Mouse (Mus musculus) ES-E14 (cell line): Measurements from ENCODE around the gene Smok2b. TPM values are rescaled to one million over a fixed set of nuclear protein-coding genes. Genes with fewer than 3 reads are reported as not detected.
"Not testable (repeated sequence)": the region's sequence is repeated elsewhere in the genome, so short reads cannot be mapped to it uniquely, and the experiment has no call there.

Experiments used
- DNase-seq: peaks from one replicate; pipeline ENCODE4 v3.0.0-alpha.2; 2013; ENCODE audit warnings: low read depth, low spot score
- H3K27ac ChIP-seq: 2 replicates; pipeline ENCODE4 v1.5.1; 2012; ENCODE audit warnings: low read depth, mild to moderate bottlenecking, low read length, moderate library complexity, mixed read lengths; ENCODE audit not compliant: poor library complexity, insufficient read depth, severe bottlenecking
- H3K36me3 ChIP-seq: 2 replicates; pipeline ENCODE4 v1.6.1; 2012; ENCODE audit warnings: mild to moderate bottlenecking, low read length, moderate library complexity, mixed read lengths; ENCODE audit not compliant: control insufficient read depth, poor library complexity, insufficient read depth, severe bottlenecking
- H3K4me1 ChIP-seq, 2 experiments: fragments of 150-350 bp in 1 of 2; sonication (generic) in 1 of 2; 2 replicates each; pipeline ENCODE4 v1.6.1; 2012; ENCODE audit warnings: low read length in 2 of 2, mild to moderate bottlenecking in 1 of 2, mixed read lengths in 1 of 2; ENCODE audit not compliant: control insufficient read depth in 2 of 2, insufficient read depth in 2 of 2, poor library complexity in 1 of 2
- H3K4me3 ChIP-seq, 2 experiments: fragments of 150-350 bp in 1 of 2; sonication (generic) in 1 of 2; 2 replicates each; pipeline ENCODE4 v1.5.1; 2012; ENCODE audit warnings: low read length in 2 of 2, low read depth in 1 of 2, mild to moderate bottlenecking in 1 of 2, mixed read lengths in 1 of 2; ENCODE audit not compliant: insufficient read depth in 1 of 2, poor library complexity in 1 of 2, severe bottlenecking in 1 of 2
- H3K9ac ChIP-seq: 2 replicates; pipeline ENCODE4 v1.6.1; 2012; ENCODE audit warnings: low read depth, mild to moderate bottlenecking, low read length, mixed read lengths; ENCODE audit not compliant: poor library complexity, insufficient read depth, severe bottlenecking
- H3K9me3 ChIP-seq: fragments of 150-350 bp; sonication (generic); 2 replicates; pipeline ENCODE4 v1.6.1; 2012; ENCODE audit warnings: low read depth, mild to moderate bottlenecking, low read length; ENCODE audit not compliant: control insufficient read depth, insufficient read depth
- in situ Hi-C, 2 experiments: fragments of 600-800 bp; cut with MboI; formaldehyde crosslinking; loops; one replicate each; pipeline ENCODE4 v1.15.1; 2025; ENCODE audit warnings: low sequenced_read_pairs in 2 of 2, inconsistent platforms in 1 of 2; ENCODE audit not compliant: unreplicated experiment in 2 of 2
- total RNA-seq: library from RNA; depleted of rRNA; stranded (reverse); fragments of 300-350 nt; gene quantifications from 2 replicates; pipeline ENCODE4 v1.2.3, GENCODE M21; 2012; rRNA removed

Gene Smok2b
- not detected in 2 replicates for total RNA-seq

DNA sequence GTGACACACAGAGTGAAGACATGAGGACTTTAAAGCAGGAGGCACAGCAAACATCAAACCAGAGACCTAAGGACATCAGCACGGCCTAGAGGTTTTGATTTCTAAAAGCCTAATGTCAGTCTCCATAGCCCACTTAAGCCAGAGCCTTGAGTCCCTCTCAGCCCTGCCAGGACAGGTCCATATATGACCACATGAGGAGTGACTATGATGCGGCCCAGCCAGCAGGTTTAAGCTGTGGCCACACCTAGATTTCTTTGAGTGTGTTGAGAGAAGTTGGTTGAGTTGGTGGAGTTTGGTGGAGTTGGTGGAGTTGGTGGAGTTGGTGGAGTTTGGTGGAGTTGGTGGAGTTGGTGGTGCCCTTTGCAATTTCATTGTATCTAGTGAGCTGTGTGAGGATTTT is at the start of gene Smok2b:
Gene Smok2b (plus strand): TSS at position 301 of the 400 bp plus-strand sequence.
- H3K4me1 ChIP-seq, DNase-seq, H3K27ac ChIP-seq, H3K9ac ChIP-seq, in situ Hi-C loops, H3K4me3 ChIP-seq, H3K36me3 ChIP-seq, H3K9me3 ChIP-seq: not testable (repeated sequence)

DNA sequence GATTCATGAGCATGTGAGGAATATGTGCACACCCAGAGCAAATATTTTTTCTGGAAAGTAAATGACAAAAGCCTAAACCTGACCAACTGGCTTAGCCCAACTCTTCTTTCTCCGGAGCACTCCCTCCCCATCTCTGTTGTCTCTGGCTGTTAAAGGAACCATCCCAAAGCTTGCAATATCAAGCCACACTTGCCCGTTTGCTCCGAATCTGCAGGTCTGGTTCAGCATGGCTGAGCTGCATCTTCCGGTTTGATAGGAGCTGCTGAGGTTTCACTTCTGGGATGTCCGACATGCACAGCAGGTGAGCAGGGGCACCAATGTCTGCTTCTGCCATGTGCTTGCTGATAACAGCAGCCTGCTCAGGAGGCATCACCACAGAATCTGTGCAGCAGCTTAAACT is 49.6 kb upstream of the Smok2b start:
- in situ Hi-C loops, result not testable (repeated sequence)

GRCm38 (mm10) chr17:13182712-13183111 is 47.3 kb upstream of the Smok2b start:
- DNase-seq, H3K9me3 ChIP-seq, H3K4me1 ChIP-seq, in situ Hi-C loops, H3K4me3 ChIP-seq, H3K9ac ChIP-seq, H3K36me3 ChIP-seq, H3K27ac ChIP-seq: not testable (repeated sequence)

More for the DNA sequence above, 49.6 kb upstream of the Smok2b start:
- not testable (repeated sequence) for H3K9me3 ChIP-seq, H3K36me3 ChIP-seq, H3K27ac ChIP-seq, DNase-seq, H3K4me1 ChIP-seq, H3K4me3 ChIP-seq, H3K9ac ChIP-seq

- DNase-seq, H3K9me3 ChIP-seq, H3K4me3 ChIP-seq, H3K27ac ChIP-seq, H3K4me1 ChIP-seq, H3K9ac ChIP-seq, in situ Hi-C loops, H3K36me3 ChIP-seq: not testable (repeated sequence)
Observed at GRCm38 (mm10) chr17:13184514-13184913, 45.5 kb upstream of the Smok2b start.

DNA sequence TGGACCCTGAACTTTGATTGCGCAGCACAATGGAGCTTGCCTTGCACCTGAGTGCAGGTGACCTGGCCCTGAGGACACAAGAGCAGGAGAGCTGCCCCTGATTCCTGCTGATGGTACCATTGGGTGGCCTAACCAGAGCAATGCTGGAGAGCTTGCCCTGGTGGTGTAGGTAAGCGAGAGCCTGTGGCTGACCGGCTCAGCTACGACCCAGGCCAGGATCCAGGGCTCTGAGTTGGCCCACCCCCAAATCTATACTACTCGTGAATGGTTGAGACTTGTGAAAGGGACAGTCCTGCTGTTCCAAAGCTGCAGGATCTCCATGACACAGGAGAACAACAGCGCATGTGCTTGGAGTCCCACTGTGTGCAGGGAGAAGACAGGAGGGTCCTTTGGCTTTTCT is 43.5 kb upstream of the Smok2b start:
- in situ Hi-C loops, H3K9me3 ChIP-seq, H3K27ac ChIP-seq, H3K4me3 ChIP-seq, H3K9ac ChIP-seq, H3K36me3 ChIP-seq, H3K4me1 ChIP-seq, DNase-seq: not testable (repeated sequence)

GRCm38 (mm10) chr17:13187621-13188020 is 42.4 kb upstream of the Smok2b start:
- H3K4me3 ChIP-seq, H3K36me3 ChIP-seq, H3K4me1 ChIP-seq, DNase-seq, H3K9ac ChIP-seq, H3K9me3 ChIP-seq, in situ Hi-C loops, H3K27ac ChIP-seq: not testable (repeated sequence)

GRCm38 (mm10) chr17:13188846-13189245 is 41.2 kb upstream of the Smok2b start:
- H3K4me1 ChIP-seq, H3K4me3 ChIP-seq, H3K9me3 ChIP-seq, H3K9ac ChIP-seq, H3K36me3 ChIP-seq, H3K27ac ChIP-seq, in situ Hi-C loops, DNase-seq: not testable (repeated sequence)

GRCm38 (mm10) chr17:13190836-13191583 is 39.0 kb upstream of the Smok2b start:
- in situ Hi-C loops, DNase-seq, H3K4me1 ChIP-seq, H3K27ac ChIP-seq, H3K36me3 ChIP-seq, H3K9ac ChIP-seq, H3K4me3 ChIP-seq, H3K9me3 ChIP-seq: not testable (repeated sequence)
